17 mouse cellular contexts compared by ENCODE assay signal in the genomic region with DNA sequence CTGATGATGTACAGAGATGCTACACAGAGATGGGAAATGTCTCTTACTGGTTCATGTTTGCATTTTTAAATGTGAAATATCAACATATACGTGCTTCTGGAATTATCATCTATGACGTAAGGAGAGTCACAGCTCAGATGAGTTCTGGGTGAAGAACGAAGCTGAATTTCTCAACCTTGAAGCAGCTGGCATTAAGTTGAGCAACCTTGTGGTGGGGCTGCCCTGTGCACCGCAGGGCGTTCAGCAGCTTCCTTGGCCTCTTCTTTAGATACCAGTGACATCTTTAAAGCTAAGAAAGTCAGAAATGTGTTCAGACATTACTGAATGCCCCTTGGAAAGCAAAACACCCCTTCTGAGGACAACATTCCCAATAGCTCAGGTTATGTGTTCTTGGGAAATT.
"Had no signal": no experiment of that assay in that cellular context is flagged by ENCODE, and none has a peak within 500 bp of the region (broad histone marks: within the 10 kb centered on the region; RNA-seq: fewer than 3 reads in every experiment).

No protein-coding gene starts in this region.

- DNase-seq: left cerebral cortex, postnatal 4 days; liver; liver, embryonic 13.5 days; liver, postnatal 0 days; lung, adult 18-20 months; lung, adult 2 months; lung, embryonic 14.5 days; lung, postnatal 10 days; lung, postnatal 14 days; lung, postnatal 36 days; lung, postnatal 4 days; midbrain, embryonic 14.5 days had no signal

- ATAC-seq: liver, embryonic 12.5 days; liver, postnatal 0 days; lung, postnatal 0 days; midbrain, embryonic 13.5 days; midbrain, embryonic 15.5 days; midbrain, embryonic 16.5 days had no signal
